ENCODE assay signal across 16 mouse cellular contexts in genomic region chr15:84506026-84506425, GRCm38 (mm10). TPM values are rescaled to one million over a fixed set of nuclear protein-coding genes. Genes with fewer than 3 reads are reported as not detected.
DNase-seq lines count a peak whose midpoint lies in the region; ATAC-seq lines count a peak whose summit lies in the region.
"Had no signal": no experiment of that assay in that cellular context is flagged by ENCODE, and none has a peak within 500 bp of the region (broad histone marks: within the 10 kb centered on the region; RNA-seq: fewer than 3 reads in every experiment).

No protein-coding gene starts in this region.

- intact Hi-C loops in left cerebral cortex, postnatal 14 days (cut with DNase I): no loop called here

- peak; percentile 28 to 78 for DNase-seq in layer of hippocampus, adult 18-20 months (ENCODE audit: low spot score in 2 of 2)
- DNase-seq in layer of hippocampus, adult 9-10 months (ENCODE audit: low spot score): no peak
- DNase-seq in frontal cortex, postnatal 14 days (ENCODE audit: low spot score in 2 of 2): peak; percentile 57 to 60
- peak; percentile 62 to 79 for DNase-seq in left cerebral cortex, postnatal 14 days (ENCODE audit: low spot score in 2 of 2)
- DNase-seq in telencephalon, adult 2 months (ENCODE audit: low read depth, low spot score): peak; percentile 78
- no peak for DNase-seq in hindbrain, embryonic 10.5 days (ENCODE audit: low spot score)
- DNase-seq: adrenal gland, postnatal 10 days; cerebellum, adult 9-10 months; heart, adult 18-20 months; kidney, adult 18-20 months; kidney, postnatal 25 days had no signal

- ATAC-seq in kidney, embryonic 16.5 days (ENCODE audit: low FRiP score, low TSS enrichment): no peak

- no peaks in the 10 kb centered on the region for H3K36me3 ChIP-seq in kidney, embryonic 16.5 days (ENCODE audit: insufficient read depth, low read length)
- no peaks in the 10 kb centered on the region for H3K36me3 ChIP-seq in hindbrain, embryonic 10.5 days
- H3K36me3 ChIP-seq: hindbrain, embryonic 15.5 days; limb, embryonic 13.5 days had no signal

- 0 out of 2 replicates have a peak, but pooled peaks cover 5% of the 10 kb centered on the region for H3K4me1 ChIP-seq in kidney, embryonic 16.5 days (ENCODE audit: insufficient read depth, low read length)
- H3K4me1 ChIP-seq in hindbrain, embryonic 10.5 days (replicated peaks): peaks cover 56% of the 10 kb centered on the region

- no peaks in the 10 kb centered on the region for H3K9me3 ChIP-seq in kidney, embryonic 16.5 days (ENCODE audit: low read length)
- H3K9me3 ChIP-seq in hindbrain, embryonic 10.5 days: 0 out of 2 replicates have a peak, but pooled peaks cover under 1% of the 10 kb centered on the region
- H3K9me3 ChIP-seq: hindbrain, embryonic 15.5 days; limb, embryonic 13.5 days had no signal

- H3K4me3 ChIP-seq in kidney, embryonic 16.5 days (ENCODE audit: low read length): no peak overlapping the region
- H3K4me3 ChIP-seq in hindbrain, embryonic 10.5 days: no peak overlapping the region
- H3K4me3 ChIP-seq: erythroblast, embryonic 14.5 days; hindbrain, embryonic 15.5 days; limb, embryonic 13.5 days had no signal

- 80% methylated on average over 10 of the region's 10 CpGs for WGBS in kidney, embryonic 16.5 days
- WGBS in hindbrain, embryonic 10.5 days: 72% methylated on average over 10 of the region's 10 CpGs

- no peak overlapping the region for H3K9ac ChIP-seq in kidney, embryonic 16.5 days (replicated peaks; ENCODE audit: low read length)
- H3K9ac ChIP-seq: hindbrain, embryonic 15.5 days; limb, embryonic 13.5 days had no signal

- H3K4me2 ChIP-seq in kidney, embryonic 16.5 days (replicated peaks; ENCODE audit: low read depth, low read length): no peak overlapping the region
- H3K4me2 ChIP-seq: hindbrain, embryonic 15.5 days; limb, embryonic 13.5 days; midbrain, embryonic 11.5 days had no signal

- 0 out of 2 replicates have a peak, but pooled peaks cover 5% of the 10 kb centered on the region for H3K27me3 ChIP-seq in kidney, embryonic 16.5 days (ENCODE audit: insufficient read depth, low read length)
- H3K27me3 ChIP-seq in hindbrain, embryonic 10.5 days (ENCODE audit: insufficient read depth, poor library complexity, severe bottlenecking): peaks cover 20% of the 10 kb centered on the region; the same call in 1 of the 2 replicates
- H3K27me3 ChIP-seq: hindbrain, embryonic 15.5 days; limb, embryonic 13.5 days had no signal

- H3K27ac ChIP-seq in kidney, embryonic 16.5 days (ENCODE audit: low read length): no peak overlapping the region
- no peak overlapping the region for H3K27ac ChIP-seq in hindbrain, embryonic 10.5 days
- H3K27ac ChIP-seq: hindbrain, embryonic 15.5 days; limb, embryonic 13.5 days had no signal

RNA-seq across cellular contexts. Expression of gene Rtl6, which starts 51.6 kb away (rescaled TPM):
- 10 to 100 TPM; 53.3 to 56.8 TPM for total RNA-seq in layer of hippocampus, adult 18-20 months (2021)
- total RNA-seq in left cerebral cortex, postnatal 14 days (2021): 10 to 100 TPM; 57.5 to 65.8 TPM
- polyA plus RNA-seq in kidney, embryonic 16.5 days (2015; fragmentation: Nextera tagmentation; extraction: Ambion mirVana): 16.6 and 17.7 TPM in 2 replicates
- polyA plus RNA-seq in hindbrain, embryonic 10.5 days (2016; fragmentation: Nextera tagmentation; extraction: Ambion mirVana): 27.2 and 38.2 TPM in 2 replicates
- polyA plus RNA-seq: erythroblast, embryonic 14.5 days had no signal

RNA-seq across cellular contexts. Expression of gene Shisal1, which starts 59.1 kb away (rescaled TPM):
- total RNA-seq in layer of hippocampus, adult 18-20 months (2021): 10 to 100 TPM; 55.5 to 61.5 TPM
- total RNA-seq in left cerebral cortex, postnatal 14 days (2021): 10 to 100 TPM; 45.8 to 57.1 TPM
- polyA plus RNA-seq in kidney, embryonic 16.5 days (2015; fragmentation: Nextera tagmentation; extraction: Ambion mirVana): 1.9 and 2.0 TPM in 2 replicates
- polyA plus RNA-seq in hindbrain, embryonic 10.5 days (2016; fragmentation: Nextera tagmentation; extraction: Ambion mirVana): 4.0 and 5.2 TPM in 2 replicates
- polyA plus RNA-seq: erythroblast, embryonic 14.5 days had no signal

Comparison
In these comparisons a context has a peak if more than half of its experiments do, and no peak if none do; other contexts are left out.
1. DNase-seq: peak in layer of hippocampus, adult 18-20 months (2 of 2), frontal cortex, postnatal 14 days (2 of 2), left cerebral cortex, postnatal 14 days (2 of 2) and telencephalon, adult 2 months (single experiment); none in layer of hippocampus, adult 9-10 months (single experiment) and hindbrain, embryonic 10.5 days (single experiment).